Mouse (Mus musculus) left cerebral cortex, adult 2 months (tissue): ENCODE results near the gene Nrxn3. TPM values are rescaled to one million over a fixed set of nuclear protein-coding genes. Genes with fewer than 3 reads are reported as not detected.

Experiments used
- DNase-seq, 2 experiments: peaks; one replicate each; pipeline ENCODE4 v3.0.0; 2021 to 2022; ENCODE audit warnings: low spot score in 2 of 2, mixed read lengths in 1 of 2; ENCODE audit errors: extremely low spot score in 1 of 2
- H3K27ac ChIP-seq: fragments of 200-600 bp; 2 replicates; pipeline ENCODE4 v1.8.1; 2022
- H3K4me3 ChIP-seq: fragments of 200-600 bp; 2 replicates; pipeline ENCODE4 v1.8.1; 2022
- CTCF ChIP-seq: fragments of 200-600 bp; IDR thresholded peaks from 2 replicates; pipeline ENCODE4 v1.8.1; 2022; ENCODE audit warnings: antibody characterized with exemption, mild to moderate bottlenecking, moderate library complexity
- intact Hi-C: fragments of 180-260 bp; cut with DNase I; formaldehyde crosslinking; loops from one replicate; pipeline ENCODE4 v1.15.1; 2025
- total RNA-seq, 2 experiments: library from RNA; stranded (reverse); gene quantifications; 2 replicates each; pipeline ENCODE4 v1.2.3; 2021

The Nrxn3 gene
- total RNA-seq, 2 experiments from 2014 or later = 250 to 274 TPM

GRCm38 (mm10) chr12:89909578-89909977 lies 1186.9 kb downstream of the Nrxn3 start:
- Histone ChIP-seq H3K4me3 (no peak overlapping the region), H3K27ac (no peak overlapping the region)
- no peak for TF ChIP-seq CTCF
- intact Hi-C loops = no loop called here
- DNase-seq = no peak

- intact Hi-C loops = no loop called here
- no peak for DNase-seq
- no peak overlapping the region for H3K4me3 ChIP-seq
- TF ChIP-seq CTCF = no peak
- no peak overlapping the region for H3K27ac ChIP-seq
Measured at GRCm38 (mm10) chr12:89918138-89918829, 1195.6 kb downstream of the Nrxn3 start.

GRCm38 (mm10) chr12:89932338-89932737 lies 1209.7 kb downstream of the Nrxn3 start:
- H3K27ac ChIP-seq = no peak overlapping the region
- no peak for DNase-seq
- no peak overlapping the region for H3K4me3 ChIP-seq
- TF ChIP-seq CTCF = no peak
- intact Hi-C loops = no loop called here

DNA sequence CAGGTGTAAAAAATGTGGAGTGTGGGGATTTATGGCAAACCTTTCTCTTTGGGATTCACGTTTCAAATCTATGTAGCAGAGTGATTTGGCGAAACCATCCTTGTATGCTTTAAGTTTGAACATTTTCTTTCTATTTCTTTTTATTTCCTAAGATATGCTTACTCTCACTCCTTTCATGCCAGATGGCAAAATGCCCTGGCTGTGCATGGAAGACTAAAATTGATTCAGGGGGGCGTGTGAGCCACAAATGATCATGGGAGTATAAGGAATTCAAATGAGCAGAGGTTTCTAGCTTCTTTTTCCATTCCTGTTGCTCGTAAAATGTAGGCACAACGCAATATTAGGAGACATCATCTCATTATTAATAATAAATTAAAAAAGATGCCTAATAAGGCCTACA lies 1211.0 kb downstream of the Nrxn3 start:
- H3K4me3 ChIP-seq = no peak overlapping the region
- TF ChIP-seq CTCF = no peak
- no peak overlapping the region for H3K27ac ChIP-seq
- intact Hi-C loops = no loop called here
- no peak for DNase-seq

- intact Hi-C loops = no loop called here
- TF ChIP-seq CTCF = no peak
- no peak for DNase-seq
Measured at GRCm38 (mm10) chr12:89940746-89941145, 1218.1 kb downstream of the Nrxn3 start.

GRCm38 (mm10) chr12:89945911-89946502 lies 1223.3 kb downstream of the Nrxn3 start:
- TF ChIP-seq CTCF = no peak
- intact Hi-C loops = no loop called here
- H3K4me3 ChIP-seq = no peak overlapping the region
- DNase-seq = no peak
- no peak overlapping the region for H3K27ac ChIP-seq

More at GRCm38 (mm10) chr12:89940746-89941145, 1218.1 kb downstream of the Nrxn3 start:
- Histone ChIP-seq H3K27ac (no peak overlapping the region), H3K4me3 (no peak overlapping the region)

DNA sequence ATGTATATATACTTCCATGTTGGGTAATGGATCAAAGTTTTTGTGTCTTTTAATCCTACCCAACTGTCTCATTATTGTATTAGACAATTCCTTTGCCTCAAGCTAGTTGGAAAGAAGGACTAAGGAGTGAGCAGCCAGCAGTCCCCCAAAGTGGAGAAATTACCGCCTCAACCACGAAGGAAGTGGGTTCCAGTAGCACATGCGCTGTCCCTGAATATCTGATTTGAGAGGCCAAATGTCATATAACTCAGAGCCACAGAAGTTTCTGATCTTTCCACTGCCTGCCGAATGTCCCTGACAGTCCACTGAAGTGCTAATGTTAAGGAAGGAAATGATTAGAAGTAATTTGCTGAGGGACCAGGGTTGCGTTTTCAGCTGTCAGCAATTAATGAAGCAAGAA lies 1223.8 kb downstream of the Nrxn3 start:
- H3K27ac ChIP-seq = no peak overlapping the region
- no peak for TF ChIP-seq CTCF

DNA sequence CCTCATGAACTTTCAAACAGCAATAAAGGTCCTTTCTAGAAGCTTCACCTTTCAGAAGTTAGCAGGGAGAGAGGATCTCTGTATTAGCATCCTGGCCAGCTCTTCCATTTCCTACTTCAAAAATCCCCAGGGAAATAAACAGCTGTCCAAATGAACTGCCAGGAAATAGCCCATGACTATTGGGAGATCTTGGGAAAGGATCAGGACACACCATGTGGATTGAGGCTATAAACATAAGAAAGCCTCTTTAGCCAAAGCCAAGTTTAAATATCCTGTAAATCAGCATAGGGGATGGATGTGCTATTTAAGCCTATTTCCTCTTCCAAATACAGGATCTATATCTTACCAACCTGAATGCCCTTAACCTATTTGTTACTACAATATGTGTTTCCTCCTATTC lies 1230.6 kb downstream of the Nrxn3 start:
- intact Hi-C loops = no loop called here
- no peak overlapping the region for H3K4me3 ChIP-seq
- DNase-seq = no peak
- no peak for TF ChIP-seq CTCF
- H3K27ac ChIP-seq = no peak overlapping the region

More for the DNA sequence above, 1223.8 kb downstream of the Nrxn3 start:
- no peak overlapping the region for H3K4me3 ChIP-seq
- no peak for DNase-seq
- intact Hi-C loops = no loop called here

DNA sequence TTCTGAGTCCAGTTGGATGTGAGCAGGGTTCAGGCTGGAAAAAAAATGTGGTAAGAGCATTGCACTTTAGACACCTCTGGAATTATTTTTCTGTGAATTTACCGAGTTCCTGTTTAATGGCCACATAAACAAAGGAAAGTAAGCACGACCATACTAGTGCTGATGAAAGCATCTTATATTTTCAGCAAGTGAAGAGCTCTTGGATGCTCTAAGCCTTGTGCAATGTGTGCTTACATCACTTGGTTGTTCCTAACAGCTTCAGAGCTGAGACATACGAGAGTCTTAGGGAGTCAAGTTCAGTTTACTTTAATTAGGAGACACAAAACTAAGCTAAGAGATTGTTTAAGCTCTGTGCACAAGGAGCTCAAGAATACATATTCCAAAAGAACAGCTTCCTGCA lies 1231.0 kb downstream of the Nrxn3 start:
- DNase-seq = no peak

DNA sequence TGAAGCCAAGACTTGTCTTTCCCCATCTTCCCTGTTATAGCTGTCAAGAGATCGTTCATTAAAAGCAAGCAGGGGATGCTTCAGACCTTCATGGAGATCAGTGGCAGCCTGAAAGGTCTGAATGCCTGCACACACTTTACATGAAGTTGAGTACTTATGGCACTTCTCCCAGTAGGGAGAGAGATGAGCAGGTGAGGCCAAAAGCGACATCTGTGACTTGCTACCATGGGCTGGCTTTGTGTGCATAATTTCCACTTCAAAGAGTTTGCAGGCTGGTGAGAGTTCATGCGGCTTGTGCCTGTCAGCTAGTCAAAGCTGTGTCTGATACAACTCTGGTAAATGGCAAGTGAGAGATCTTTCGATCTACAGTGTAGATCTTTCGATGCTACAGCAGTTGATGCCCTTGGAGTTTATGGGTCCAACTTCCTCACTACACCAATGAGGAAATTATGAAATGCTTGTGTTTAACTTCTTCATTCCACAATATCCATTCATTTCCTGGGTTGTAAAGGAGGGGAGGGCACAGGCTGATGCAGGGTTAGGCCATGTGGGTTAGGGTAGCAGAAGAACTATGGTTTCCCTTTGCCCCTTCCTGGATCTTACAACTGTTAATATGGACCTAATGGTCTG lies 1231.9 kb downstream of the Nrxn3 start:
- no peak for TF ChIP-seq CTCF
- intact Hi-C loops = no loop called here

More for the DNA sequence above, 1231.0 kb downstream of the Nrxn3 start:
- no peak overlapping the region for H3K4me3 ChIP-seq
- H3K27ac ChIP-seq = no peak overlapping the region
- no peak for TF ChIP-seq CTCF
- intact Hi-C loops = no loop called here

GRCm38 (mm10) chr12:89963073-89963472 lies 1240.4 kb downstream of the Nrxn3 start:
- DNase-seq = no peak
- no peak overlapping the region for H3K4me3 ChIP-seq
- no peak for TF ChIP-seq CTCF
- H3K27ac ChIP-seq = no peak overlapping the region
- intact Hi-C loops = no loop called here

More for the DNA sequence above, 1231.9 kb downstream of the Nrxn3 start:
- Histone ChIP-seq H3K27ac (no peak overlapping the region), H3K4me3 (no peak overlapping the region)
- no peak for DNase-seq

- Histone ChIP-seq H3K27ac (no peak overlapping the region), H3K4me3 (no peak overlapping the region)
- TF ChIP-seq CTCF = no peak
- intact Hi-C loops = loop anchor here (2.0 kb wide), 1 partner anchor 166 kb away; no protein-coding TSS in a partner anchor
- no peak for DNase-seq
Measured at GRCm38 (mm10) chr12:89976648-89977047, 1254.0 kb downstream of the Nrxn3 start.
